Mouse (Mus musculus) CH12.LX (cell line): ENCODE measurements around the gene Srrm1.

Experiments
- CTCF ChIP-seq, 2 experiments: IDR thresholded peaks in 1 of 2; conservative IDR thresholded peaks in 1 of 2; 2 replicates each; pipeline ENCODE4 v1.5.1; 2011 to 2012; ENCODE audit warnings: low read depth in 2 of 2, low read length in 2 of 2, improper control_type of control experiment in 1 of 2, inconsistent platforms in 1 of 2, mild to moderate bottlenecking in 1 of 2, moderate library complexity in 1 of 2
- E2F4 ChIP-seq: IDR thresholded peaks from 2 replicates; pipeline ENCODE4 v1.6.1; 2011; ENCODE audit warnings: low read depth, low read length, improper control_type of control experiment; ENCODE audit not compliant: insufficient replicate concordance
- EP300 ChIP-seq: IDR thresholded peaks from 2 replicates; pipeline ENCODE4 v1.6.1; 2011; ENCODE audit warnings: low read length, improper control_type of control experiment
- ETS1 ChIP-seq: conservative IDR thresholded peaks from 2 replicates; pipeline ENCODE4 v1.6.1; 2012; ENCODE audit warnings: low read depth, mild to moderate bottlenecking, inconsistent platforms, low read length, improper control_type of control experiment, moderate library complexity
- HCFC1 ChIP-seq: IDR thresholded peaks from 2 replicates; pipeline ENCODE4 v1.6.1; 2012; ENCODE audit warnings: low read depth, mild to moderate bottlenecking, inconsistent platforms, low read length, improper control_type of control experiment
- POLR2A ChIP-seq: IDR thresholded peaks from 2 replicates; pipeline ENCODE4 v1.6.1; 2011; ENCODE audit warnings: low read depth, mild to moderate bottlenecking, improper control_type of control experiment, low read length
- POLR2AphosphoS2 ChIP-seq: IDR thresholded peaks from 2 replicates; pipeline ENCODE4 v1.6.1; 2011; ENCODE audit warnings: low read depth, low read length, improper control_type of control experiment
- RCOR1 ChIP-seq: conservative IDR thresholded peaks from 2 replicates; pipeline ENCODE4 v1.6.1; 2012; ENCODE audit warnings: low read depth, mild to moderate bottlenecking, inconsistent platforms, low read length, improper control_type of control experiment
- USF1 ChIP-seq: IDR thresholded peaks from 2 replicates; pipeline ENCODE4 v1.6.1; 2014; ENCODE audit warnings: low read depth, mild to moderate bottlenecking, inconsistent platforms, low read length, improper control_type of control experiment
- ZKSCAN1 ChIP-seq: IDR thresholded peaks from 2 replicates; pipeline ENCODE4 v1.6.1; 2012; ENCODE audit warnings: low read depth, inconsistent platforms, low read length, improper control_type of control experiment, borderline replicate concordance
- ZMIZ1 ChIP-seq: IDR thresholded peaks from 2 replicates; pipeline ENCODE4 v1.6.1; 2012; ENCODE audit warnings: low read depth, mild to moderate bottlenecking, inconsistent platforms, low read length, improper control_type of control experiment

DNA sequence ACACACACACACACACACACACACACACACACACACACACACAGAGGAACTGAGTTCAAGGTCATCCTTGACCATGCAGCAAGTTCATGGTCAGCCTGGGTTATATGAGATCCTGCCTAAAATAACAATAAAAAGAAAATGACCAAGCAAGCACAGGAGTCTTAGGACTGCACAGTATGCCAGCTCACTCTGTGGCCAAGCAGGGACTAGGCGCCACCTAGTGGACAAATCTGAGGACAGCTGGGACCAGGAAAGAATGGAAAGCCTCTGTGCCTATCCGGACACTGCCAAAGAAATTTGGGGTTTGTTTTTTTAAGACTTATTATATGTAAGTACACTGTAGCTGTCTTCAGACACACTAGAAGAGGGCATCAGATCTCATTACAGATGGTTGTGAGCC, 35.2 kb downstream of the Srrm1 start:
- TF ChIP-seq CTCF (conservative IDR thresholded peaks at IDR 0.05 in 1 of 2, IDR thresholded peaks at IDR 0.05 in 1 of 2; ENCODE audit: low read depth in 2 of 2, low read length in 2 of 2) (peak; percentile 32 to 70; a peak in 2 of 4 replicates), E2F4 (no peak), EP300 (no peak), ETS1 (no peak), RCOR1 (no peak), POLR2A (no peak), USF1 (no peak), ZMIZ1 (no peak), ZKSCAN1 (no peak), HCFC1 (no peak), POLR2AphosphoS2 (no peak)
